Mouse (Mus musculus) myocyte (in vitro differentiated cells): Measurements from ENCODE around the gene Smim20.

ENCODE experiments used
- E2F4 ChIP-seq: IDR thresholded peaks from one replicate; pipeline ENCODE4 v1.6.1; 2011; ENCODE audit warnings: mild to moderate bottlenecking, control low read depth, moderate library complexity; ENCODE audit not compliant: insufficient read depth
- MYOD1 ChIP-seq, 3 experiments: IDR thresholded peaks; one replicate each; pipeline ENCODE4 v1.6.1; 2011; ENCODE audit warnings: control low read depth in 2 of 3, low read depth in 2 of 3, mild to moderate bottlenecking in 2 of 3, moderate library complexity in 1 of 3; ENCODE audit not compliant: insufficient read length in 2 of 3, control insufficient read depth in 1 of 3
- MYOG ChIP-seq, 3 experiments: IDR thresholded peaks; one replicate each; pipeline ENCODE4 v1.6.1; 2011; ENCODE audit warnings: control low read depth in 2 of 3, low read depth in 2 of 3, mild to moderate bottlenecking in 2 of 3; ENCODE audit not compliant: insufficient read length in 2 of 3, control insufficient read depth in 1 of 3, insufficient read depth in 1 of 3
- POLR2A ChIP-seq: IDR thresholded peaks from one replicate; pipeline ENCODE4 v1.6.1; 2011; ENCODE audit warnings: low read depth, mild to moderate bottlenecking, control low read depth, moderate library complexity; ENCODE audit not compliant: insufficient read length
- USF1 ChIP-seq: IDR thresholded peaks from one replicate; pipeline ENCODE4 v1.6.1; 2011; ENCODE audit warnings: low read depth, mild to moderate bottlenecking, control low read depth, moderate library complexity

GRCm38 (mm10) chr5:53321901-53322300 lies 55.0 kb downstream of the Smim20 start:
- no peak for TF ChIP-seq MYOD1 (IDR thresholded peaks at IDR 0.05; ENCODE audit: control insufficient read depth in 1 of 3, insufficient read length in 2 of 3, low read depth in 2 of 3)
- TF ChIP-seq USF1: no peak
- TF ChIP-seq MYOG (IDR thresholded peaks at IDR 0.05; ENCODE audit: control insufficient read depth in 1 of 3, insufficient read depth in 1 of 3, insufficient read length in 2 of 3, low read depth in 2 of 3): no peak
- TF ChIP-seq E2F4: no peak
- TF ChIP-seq POLR2A: no peak
